Mouse (Mus musculus) urinary bladder, postnatal 25 days (tissue): ENCODE measurements around the gene H2-M5.

Experiments
- DNase-seq: peaks from one replicate; pipeline ENCODE4 v3.0.0; 2022; ENCODE audit warnings: low spot score

H2-M5 gene

GRCm38 (mm10) chr17:36948286-36948685 is 41.1 kb downstream of the H2-M5 start:
- DNase-seq = no peak

- peak; percentile 38 for DNase-seq
Observed at GRCm38 (mm10) chr17:36947051-36947819, 42.1 kb downstream of the H2-M5 start.

GRCm38 (mm10) chr17:36944121-36944775 is 45.1 kb downstream of the H2-M5 start:
- DNase-seq = no peak

GRCm38 (mm10) chr17:36943691-36944090 is 45.6 kb downstream of the H2-M5 start:
- DNase-seq = no peak

- DNase-seq = peak; percentile 38
Observed at GRCm38 (mm10) chr17:36942791-36943471, 46.4 kb downstream of the H2-M5 start, which contains the start of gene Rnf39. Gene Rnf39 (plus strand): TSS chr17:36942918.

- peak; percentile 69 for DNase-seq
Observed at GRCm38 (mm10) chr17:36942391-36942790, 46.9 kb downstream of the H2-M5 start.

GRCm38 (mm10) chr17:36938056-36938455 is 51.3 kb downstream of the H2-M5 start:
- DNase-seq = no peak
